Mouse (Mus musculus) stomach, embryonic 15.5 days (tissue): ENCODE results near the gene Cyp2w1. TPM values are rescaled to one million over a fixed set of nuclear protein-coding genes. Genes with fewer than 3 reads are reported as not detected.
A peak's percentile ranks its signal among the peaks of the same experiment; 100 is the strongest.

Experiments used
- ATAC-seq: fragments of 200-750 bp; cut with Nextera tagmentation; 2 replicates; pipeline ENCODE4 v1.8.0; 2017; ENCODE audit warnings: low read depth, moderate number of reproducible peaks, moderate TSS enrichment; ENCODE audit not compliant: insufficient read depth, low FRiP score
- H3K27ac ChIP-seq: fragments of 300-500 bp; sonication (generic); 2 replicates; pipeline ENCODE4 v1.5.1; 2015; ENCODE audit warnings: mild to moderate bottlenecking, inconsistent platforms
- H3K27me3 ChIP-seq: fragments of 300-500 bp; sonication (generic); replicated peaks from 2 replicates; pipeline ENCODE4 v1.6.1; 2015; ENCODE audit warnings: inconsistent platforms
- H3K36me3 ChIP-seq: fragments of 300-500 bp; sonication (generic); 2 replicates; pipeline ENCODE4 v1.6.1; 2015; ENCODE audit warnings: inconsistent platforms
- H3K4me1 ChIP-seq: fragments of 300-500 bp; sonication (generic); 2 replicates; pipeline ENCODE4 v1.6.1; 2015; ENCODE audit warnings: inconsistent platforms
- H3K4me2 ChIP-seq: fragments of 300-500 bp; sonication (generic); 2 replicates; pipeline ENCODE4 v1.6.1; 2015; ENCODE audit warnings: mild to moderate bottlenecking, inconsistent platforms
- H3K4me3 ChIP-seq: fragments of 300-500 bp; sonication (generic); replicated peaks from 2 replicates; pipeline ENCODE4 v1.5.1; 2015; ENCODE audit warnings: inconsistent platforms
- H3K9ac ChIP-seq: fragments of 300-500 bp; sonication (generic); 2 replicates; pipeline ENCODE4 v1.6.1; 2015; ENCODE audit warnings: inconsistent platforms
- H3K9me3 ChIP-seq: fragments of 300-500 bp; sonication (generic); 2 replicates; pipeline ENCODE4 v1.6.1; 2016; ENCODE audit warnings: inconsistent platforms
- whole genome bisulfite sequencing: fragments of 180-500 bp; shearing (Covaris S2); methylation state at CpG from one replicate; pipeline ENCODE4 v1.1.7; 2015; 5-methylcytosine and 5-hydroxymethylcytosine counted together
- polyA plus RNA-seq: library from polyadenylated mRNA; unstranded; fragments of >200 nt; fragmentation: Nextera tagmentation; extraction: Ambion mirVana; gene quantifications from 2 replicates; pipeline ENCODE4 v1.2.1, GENCODE M21; 2015

Gene Cyp2w1
- polyA plus RNA-seq, 1 experiment from 2014 or later = 8.5 TPM

DNA sequence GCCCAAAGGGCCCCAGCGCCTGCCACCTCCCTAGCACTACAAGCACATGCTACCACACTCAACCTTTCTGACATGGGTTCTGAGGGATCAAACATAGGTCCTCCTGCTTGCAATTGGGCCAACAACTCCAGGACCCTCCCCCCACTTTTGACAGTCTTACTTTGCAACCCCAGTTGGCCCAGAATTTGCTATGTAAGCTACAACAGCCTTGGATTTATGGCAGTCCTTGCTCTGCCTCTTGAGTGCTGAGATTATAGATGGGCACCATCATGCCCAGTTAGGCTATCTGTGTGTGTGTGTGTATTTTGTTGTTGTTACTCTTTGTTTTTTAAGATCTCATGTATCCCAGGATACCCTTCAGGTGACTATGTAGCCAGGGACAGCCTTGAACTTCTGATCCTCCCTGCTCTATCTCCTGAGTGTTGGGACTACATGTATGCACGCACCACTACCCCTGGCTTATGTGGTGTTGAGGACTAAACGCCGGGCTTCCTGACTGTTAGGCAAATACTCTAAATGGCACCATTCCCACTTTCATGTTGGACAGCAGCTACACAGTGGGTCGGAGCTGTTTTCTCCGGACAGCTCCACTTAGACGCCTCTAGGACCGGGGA is 27.5 kb downstream of the Cyp2w1 start:
- H3K4me2 ChIP-seq = peak overlapping the region; percentile 93
- peak; percentile 5; the same call in 1 of the 2 replicates for ATAC-seq
- 17% methylated on average over 8 of the region's 8 CpGs for WGBS
- H3K36me3 ChIP-seq = no peaks in the 10 kb centered on the region
- no peaks in the 10 kb centered on the region for H3K27me3 ChIP-seq
- peaks cover 47% of the 10 kb centered on the region for H3K4me1 ChIP-seq
- peak overlapping the region; percentile 79 for H3K27ac ChIP-seq
- peak overlapping the region; percentile 65 for H3K4me3 ChIP-seq
- H3K9ac ChIP-seq = no peak overlapping the region
- H3K9me3 ChIP-seq = no peaks in the 10 kb centered on the region

DNA sequence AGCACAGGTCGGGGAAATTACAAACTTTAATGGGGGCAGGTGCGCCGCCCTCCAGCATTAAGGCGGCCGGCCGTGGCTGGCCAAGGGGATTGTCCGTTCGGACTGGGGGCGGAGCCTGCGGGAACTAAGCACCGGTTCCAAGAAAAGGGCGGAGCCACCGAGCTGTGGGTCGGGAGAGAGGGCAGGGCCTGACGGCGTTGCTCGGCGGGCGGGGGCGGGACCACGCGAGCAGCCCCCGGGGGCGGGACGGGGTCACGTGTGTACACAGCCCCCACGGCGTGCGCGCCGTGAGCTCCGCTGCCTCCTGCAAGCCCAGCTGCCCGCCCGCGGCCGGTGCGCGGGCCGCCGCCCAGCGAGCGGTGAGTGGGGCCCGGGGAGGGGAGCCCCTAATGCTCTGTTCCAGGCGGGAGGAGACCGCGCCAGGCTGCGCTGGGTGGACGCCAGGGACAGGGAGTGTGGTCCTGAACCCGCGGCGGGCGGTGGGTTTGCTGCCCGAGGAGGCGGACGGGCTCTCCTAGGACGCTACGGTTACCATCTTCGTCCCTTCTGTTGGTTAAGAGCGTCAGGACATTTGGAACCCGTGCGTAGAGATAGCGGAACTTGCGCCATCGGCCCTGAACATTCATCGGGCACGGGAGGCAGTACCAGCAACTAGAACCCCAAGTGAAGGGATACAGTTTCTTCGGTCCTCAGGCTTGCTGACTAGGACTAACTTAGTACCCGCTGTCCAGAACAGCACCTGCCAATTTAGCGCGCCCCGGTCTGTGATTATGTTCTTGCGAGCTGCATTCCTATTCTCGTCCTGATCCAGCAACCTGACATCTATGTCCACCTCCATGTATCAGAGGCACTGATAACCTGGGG is 28.2 kb downstream of the Cyp2w1 start:
- Histone ChIP-seq H3K4me1 (peaks cover 47% of the 10 kb centered on the region), H3K9ac (peak overlapping the region; percentile 47), H3K27ac (peak overlapping the region; percentile 79), H3K4me3 (peak overlapping the region; percentile 65), H3K4me2 (peak overlapping the region; percentile 93), H3K27me3 (no peaks in the 10 kb centered on the region), H3K36me3 (no peaks in the 10 kb centered on the region), H3K9me3 (no peaks in the 10 kb centered on the region)
- 2% methylated on average over 71 of the region's 73 CpGs for WGBS
- peak; percentile 81 for ATAC-seq

DNA sequence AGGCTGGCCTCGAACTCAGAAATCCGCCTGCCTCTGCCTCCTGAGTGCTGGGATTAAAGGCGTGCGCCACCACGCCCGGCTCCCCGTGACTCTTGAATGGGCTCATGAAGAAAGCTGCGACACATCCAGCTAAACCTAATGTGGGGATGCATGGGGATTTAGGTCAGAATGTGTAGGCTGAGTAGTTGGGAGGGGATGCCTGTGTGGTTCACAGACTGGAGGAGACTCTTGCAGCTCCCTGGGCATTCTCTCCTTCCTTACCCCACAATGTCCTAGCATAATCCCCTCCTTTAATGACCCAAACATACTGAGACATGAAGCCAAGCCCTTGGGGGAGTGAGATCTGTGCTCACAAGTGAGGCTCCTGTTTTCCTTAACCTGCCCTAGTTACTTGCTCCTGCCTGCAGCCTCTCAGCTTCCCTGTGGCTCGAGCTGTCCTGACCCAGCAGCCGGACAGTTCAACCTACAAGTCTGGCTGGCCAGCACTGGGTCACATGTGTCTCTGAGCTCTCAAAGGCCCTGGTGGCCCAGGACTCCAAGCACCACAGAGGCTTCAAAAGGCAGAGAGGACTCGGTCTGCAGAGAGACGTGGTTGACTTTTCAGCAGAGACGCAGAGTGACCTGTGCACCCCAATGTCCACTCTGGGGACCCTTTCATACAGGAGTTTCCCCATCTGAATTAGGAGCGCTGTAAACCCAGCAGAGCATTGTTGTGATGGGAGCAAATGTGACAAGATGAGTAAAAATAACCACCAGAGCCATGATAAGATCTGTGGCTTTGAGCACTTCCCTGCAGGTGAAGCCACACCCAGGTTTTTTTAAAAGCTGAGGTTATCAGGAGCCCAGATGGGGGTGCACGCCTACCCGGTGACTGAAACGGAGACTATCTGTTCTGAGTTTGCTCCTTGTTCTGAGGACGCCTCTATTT is 29.4 kb downstream of the Cyp2w1 start:
- peak overlapping the region; percentile 64 for H3K27ac ChIP-seq

DNA sequence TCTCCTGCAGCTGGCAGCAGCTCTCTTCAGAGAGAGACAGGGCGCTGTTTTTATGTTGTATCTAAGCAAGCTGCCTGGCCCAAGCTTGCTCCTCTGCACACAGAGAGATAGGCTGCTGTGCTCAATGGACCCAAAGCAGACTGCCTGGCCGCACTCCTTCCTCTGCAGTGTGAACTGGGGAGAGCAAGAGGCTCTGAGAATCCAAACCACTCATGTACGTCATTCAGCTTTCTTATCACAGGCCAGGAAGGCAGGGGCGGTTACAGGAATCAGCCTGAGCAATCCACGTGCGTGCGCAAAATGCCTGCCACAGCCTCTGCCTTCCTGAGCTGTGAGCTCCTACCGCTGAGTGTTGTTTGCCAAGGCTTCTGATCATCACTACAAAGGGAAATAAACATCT is 30.3 kb downstream of the Cyp2w1 start:
- peak; percentile 36; the same call in 1 of the 2 replicates for ATAC-seq
- H3K9ac ChIP-seq = no peak overlapping the region
- no peaks in the 10 kb centered on the region for H3K36me3 ChIP-seq
- 0 out of 2 replicates have a peak overlapping the region, but pooled peaks have one; percentile 5 for H3K4me2 ChIP-seq
- peak overlapping the region; percentile 64 for H3K27ac ChIP-seq
- WGBS = 65% methylated on average over 8 of the region's 8 CpGs
- H3K9me3 ChIP-seq = no peaks in the 10 kb centered on the region
- H3K4me3 ChIP-seq = no peak overlapping the region
- H3K4me1 ChIP-seq = peaks cover 41% of the 10 kb centered on the region
- H3K27me3 ChIP-seq = no peaks in the 10 kb centered on the region

More for the DNA sequence above, 29.4 kb downstream of the Cyp2w1 start:
- 74% methylated on average over 18 of the region's 18 CpGs for WGBS
- Histone ChIP-seq H3K4me2 (peak overlapping the region; percentile 5; the same call in 1 of the 2 replicates), H3K9ac (no peak overlapping the region), H3K4me3 (0 out of 2 replicates have a peak overlapping the region, but pooled peaks have one; percentile 3), H3K4me1 (peaks cover 43% of the 10 kb centered on the region), H3K36me3 (no peaks in the 10 kb centered on the region), H3K9me3 (no peaks in the 10 kb centered on the region), H3K27me3 (no peaks in the 10 kb centered on the region)
- peak; percentile 33; the same call in 1 of the 2 replicates for ATAC-seq

DNA sequence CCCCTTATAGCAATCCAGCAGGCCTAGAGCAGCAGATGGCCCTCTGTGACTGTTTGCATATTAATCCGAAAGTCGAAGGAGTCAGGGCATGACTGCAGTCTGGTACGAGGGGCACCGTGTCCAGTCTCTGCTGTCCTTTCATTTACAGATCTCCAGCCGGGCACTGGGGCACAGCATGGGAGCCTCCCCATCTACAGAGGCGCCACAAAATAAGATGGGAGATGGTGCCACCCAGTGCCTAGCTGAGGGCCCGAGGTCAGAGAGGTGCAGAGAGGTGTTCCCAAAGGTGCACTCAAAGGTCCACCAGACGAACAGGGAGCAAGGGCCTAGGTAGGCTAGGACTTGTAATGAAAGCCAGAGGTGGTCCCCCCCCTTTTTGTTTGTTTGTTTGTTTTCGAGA is 30.8 kb downstream of the Cyp2w1 start:
- 78% methylated on average over 9 of the region's 9 CpGs for WGBS
- H3K27me3 ChIP-seq = no peaks in the 10 kb centered on the region
- H3K4me1 ChIP-seq = peaks cover 41% of the 10 kb centered on the region
- no peak for ATAC-seq
- 0 out of 2 replicates have a peak overlapping the region, but pooled peaks have one; percentile 5 for H3K4me2 ChIP-seq
- no peaks in the 10 kb centered on the region for H3K9me3 ChIP-seq
- no peak overlapping the region for H3K9ac ChIP-seq
- H3K36me3 ChIP-seq = no peaks in the 10 kb centered on the region
- H3K4me3 ChIP-seq = no peak overlapping the region
- H3K27ac ChIP-seq = 0 out of 2 replicates have a peak overlapping the region, but pooled peaks have one; percentile 64

DNA sequence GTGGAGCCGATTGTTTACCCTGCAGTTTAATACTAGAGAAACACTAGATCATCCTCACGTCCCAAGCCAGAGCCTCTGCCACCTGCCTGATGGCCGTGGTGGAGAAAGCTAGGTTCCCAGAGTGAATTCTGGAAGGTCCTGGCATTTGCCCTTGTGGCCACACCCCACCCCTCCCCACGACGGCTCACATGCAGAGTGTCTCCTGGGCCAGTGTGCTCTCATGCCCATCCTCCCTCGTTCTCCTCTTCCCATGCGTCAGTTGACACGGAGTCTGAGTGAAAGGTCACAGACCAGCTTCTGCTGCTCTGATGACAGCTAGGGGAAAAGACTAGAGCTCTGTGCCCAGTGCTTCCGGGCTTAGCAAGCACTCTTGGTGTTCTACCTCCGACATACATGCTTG is 32.1 kb downstream of the Cyp2w1 start:
- no peak for ATAC-seq
- peaks cover 40% of the 10 kb centered on the region for H3K4me1 ChIP-seq
- 39% methylated on average over 10 of the region's 10 CpGs for WGBS
- no peaks in the 10 kb centered on the region for H3K27me3 ChIP-seq
- H3K9ac ChIP-seq = no peak overlapping the region
- H3K27ac ChIP-seq = no peak overlapping the region
- H3K36me3 ChIP-seq = no peaks in the 10 kb centered on the region
- H3K4me3 ChIP-seq = no peak overlapping the region
- H3K4me2 ChIP-seq = no peak overlapping the region
- H3K9me3 ChIP-seq = no peaks in the 10 kb centered on the region

DNA sequence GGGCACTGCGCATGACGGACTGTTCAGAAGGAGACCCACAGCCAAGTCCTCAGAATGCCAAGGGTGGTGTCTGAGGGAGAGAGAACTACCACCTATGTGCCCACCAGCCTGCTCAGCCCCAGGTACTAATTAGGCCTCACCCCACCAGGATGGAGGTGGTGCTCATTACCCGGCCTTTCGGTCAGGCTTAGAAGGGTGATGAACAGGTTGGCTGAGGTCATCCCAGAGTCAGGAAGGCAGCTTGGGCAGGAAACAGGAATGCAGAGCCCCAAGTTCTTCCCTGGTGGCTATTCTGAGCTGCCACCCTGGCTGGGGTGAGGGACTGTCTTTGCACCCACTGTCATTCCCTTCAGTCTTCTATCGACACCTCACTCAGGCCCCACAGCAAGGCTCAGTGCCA is 33.6 kb downstream of the Cyp2w1 start:
- 94% methylated on average over 5 of the region's 5 CpGs for WGBS
- ATAC-seq = no peak
- peaks cover 33% of the 10 kb centered on the region for H3K4me1 ChIP-seq

DNA sequence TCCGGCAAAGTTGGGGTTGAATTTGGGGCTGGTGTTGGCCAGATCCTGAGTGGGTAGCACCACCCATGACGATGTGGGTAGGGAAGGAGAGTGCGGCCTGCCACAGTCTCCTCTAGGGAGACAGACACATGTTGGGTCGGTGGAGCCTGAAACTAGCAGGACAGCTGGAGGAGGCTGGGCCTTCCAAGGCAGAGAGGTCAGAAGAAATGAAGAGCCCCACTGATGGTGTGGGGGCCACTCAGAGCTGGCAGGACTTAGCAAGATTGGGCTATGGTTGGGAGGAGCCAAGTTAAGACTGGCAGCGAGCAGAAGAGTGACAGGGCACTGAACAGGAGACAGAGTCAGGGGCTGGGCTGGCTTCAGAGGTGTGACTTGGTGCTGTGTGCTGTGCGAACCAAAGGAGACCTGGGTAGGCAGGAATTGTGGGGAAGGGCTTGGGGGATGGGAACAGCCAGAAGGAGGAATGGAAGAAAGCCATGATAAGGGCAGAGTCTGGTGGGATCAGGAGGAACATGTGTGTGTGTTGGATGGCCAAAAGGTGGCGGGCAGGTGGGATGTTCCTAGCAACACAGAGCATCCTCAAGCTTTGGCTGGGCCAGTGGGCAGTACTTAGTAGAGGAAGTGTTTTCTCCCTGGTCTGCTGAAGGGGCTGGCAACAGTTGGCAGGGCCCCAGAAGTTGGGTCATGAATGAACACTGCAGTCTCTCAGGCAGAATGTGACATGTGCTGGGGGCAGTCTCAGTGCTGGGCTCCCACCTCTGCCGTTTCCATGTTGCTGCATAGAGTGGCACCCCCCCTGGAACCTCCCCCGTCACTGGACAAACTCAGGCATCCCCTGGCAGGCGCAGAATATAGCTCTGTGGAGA is 35.1 kb downstream of the Cyp2w1 start:
- Histone ChIP-seq H3K9ac (no peak overlapping the region), H3K9me3 (no peaks in the 10 kb centered on the region), H3K4me2 (no peak overlapping the region), H3K36me3 (no peaks in the 10 kb centered on the region), H3K27me3 (no peaks in the 10 kb centered on the region), H3K4me3 (no peak overlapping the region), H3K27ac (peak overlapping the region; percentile 69), H3K4me1 (peaks cover 26% of the 10 kb centered on the region)
- no peak for ATAC-seq
- 78% methylated on average over 10 of the region's 10 CpGs for WGBS

More for the DNA sequence above, 33.6 kb downstream of the Cyp2w1 start:
- Histone ChIP-seq H3K4me2 (no peak overlapping the region), H3K27me3 (no peaks in the 10 kb centered on the region), H3K36me3 (no peaks in the 10 kb centered on the region), H3K27ac (no peak overlapping the region), H3K9ac (no peak overlapping the region), H3K4me3 (no peak overlapping the region), H3K9me3 (no peaks in the 10 kb centered on the region)

DNA sequence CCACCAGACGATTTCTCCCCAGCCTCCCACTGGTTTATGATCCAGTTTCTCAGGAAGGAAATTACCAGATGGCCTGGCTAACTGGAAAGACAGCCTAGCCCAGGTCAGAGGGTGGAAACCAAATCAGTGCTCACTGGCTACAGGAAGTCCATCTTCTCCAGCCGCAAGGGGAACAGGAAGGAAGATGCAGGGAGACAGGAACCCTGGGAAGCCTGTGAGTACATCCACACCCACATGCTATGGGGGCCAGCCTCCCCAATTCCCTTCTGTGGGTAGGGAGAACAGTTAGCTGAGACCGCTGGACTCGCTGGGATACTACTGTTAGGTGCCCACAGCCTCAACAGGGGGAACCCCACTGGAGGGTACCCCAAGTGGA is 35.8 kb downstream of the Cyp2w1 start:
- ATAC-seq = no peak
- Histone ChIP-seq H3K4me1 (peaks cover 26% of the 10 kb centered on the region), H3K9ac (no peak overlapping the region), H3K27me3 (no peaks in the 10 kb centered on the region), H3K4me3 (no peak overlapping the region), H3K36me3 (no peaks in the 10 kb centered on the region), H3K4me2 (0 out of 2 replicates have a peak overlapping the region, but pooled peaks have one; percentile 11), H3K9me3 (no peaks in the 10 kb centered on the region), H3K27ac (peak overlapping the region; percentile 69)
- 53% methylated on average over 4 of the region's 4 CpGs for WGBS

DNA sequence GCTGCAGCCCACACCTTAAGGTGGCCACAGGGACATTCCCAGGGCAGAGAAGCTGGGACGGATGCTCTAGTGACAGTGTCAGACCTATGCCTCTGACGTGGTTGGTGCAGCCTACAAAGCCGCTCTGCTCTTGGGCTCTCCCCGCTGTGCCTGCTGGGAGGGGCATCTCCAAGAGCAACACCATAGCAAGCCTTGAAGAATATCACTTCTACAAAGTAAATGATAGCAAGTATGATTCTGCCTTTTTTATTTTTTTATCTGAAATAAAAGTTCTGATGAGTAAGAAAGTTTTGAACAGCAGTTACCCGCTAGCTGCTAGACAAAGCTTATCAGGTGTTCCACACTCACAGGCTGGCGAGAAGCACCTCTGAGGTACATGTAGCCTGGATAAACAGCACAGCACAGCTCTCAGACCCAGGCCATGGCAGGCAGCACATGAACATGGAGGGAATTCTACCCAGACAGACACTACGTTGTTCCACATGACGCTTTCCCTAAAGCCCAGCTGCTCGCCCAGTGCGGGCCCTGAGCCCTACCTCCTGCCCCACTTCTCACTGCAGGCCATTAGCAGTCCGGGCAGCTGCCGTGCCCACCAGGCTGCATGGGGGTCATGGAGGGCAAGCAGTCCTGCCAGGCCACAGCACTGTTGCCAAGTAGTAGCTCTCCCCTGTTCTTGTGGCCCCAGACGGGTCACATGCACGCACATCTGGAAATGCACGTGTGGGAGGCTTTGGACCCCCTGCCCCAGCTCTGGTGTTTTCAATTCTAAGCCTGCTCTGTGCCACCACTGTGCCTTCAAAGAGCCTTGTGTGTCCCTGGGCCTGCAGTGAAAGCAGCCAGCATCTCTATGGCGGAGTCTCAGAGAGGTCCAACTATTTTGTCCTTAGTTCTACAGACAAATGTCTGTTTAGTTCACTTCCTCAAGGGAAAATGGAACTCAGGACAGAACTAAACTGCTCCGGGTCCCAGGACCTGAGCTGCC is 36.6 kb downstream of the Cyp2w1 start:
- peak; percentile 48; the same call in 1 of the 2 replicates for ATAC-seq
- Histone ChIP-seq H3K4me3 (no peak overlapping the region), H3K36me3 (no peaks in the 10 kb centered on the region), H3K9ac (no peak overlapping the region), H3K4me1 (peaks cover 26% of the 10 kb centered on the region), H3K4me2 (peak overlapping the region; percentile 6; the same call in 1 of the 2 replicates), H3K9me3 (no peaks in the 10 kb centered on the region), H3K27ac (peak overlapping the region; percentile 69), H3K27me3 (no peaks in the 10 kb centered on the region)
- WGBS = 61% methylated on average over 17 of the region's 17 CpGs
